Mouse (Mus musculus): Measurements from ENCODE around the gene Dnah2. TPM values are rescaled to one million over a fixed set of nuclear protein-coding genes. Genes with fewer than 3 reads are reported as not detected.

The Dnah2 gene
- total and polyA plus RNA-seq, 3 experiments, result 0.04 to 0.07 TPM; not detected in 1

DNA sequence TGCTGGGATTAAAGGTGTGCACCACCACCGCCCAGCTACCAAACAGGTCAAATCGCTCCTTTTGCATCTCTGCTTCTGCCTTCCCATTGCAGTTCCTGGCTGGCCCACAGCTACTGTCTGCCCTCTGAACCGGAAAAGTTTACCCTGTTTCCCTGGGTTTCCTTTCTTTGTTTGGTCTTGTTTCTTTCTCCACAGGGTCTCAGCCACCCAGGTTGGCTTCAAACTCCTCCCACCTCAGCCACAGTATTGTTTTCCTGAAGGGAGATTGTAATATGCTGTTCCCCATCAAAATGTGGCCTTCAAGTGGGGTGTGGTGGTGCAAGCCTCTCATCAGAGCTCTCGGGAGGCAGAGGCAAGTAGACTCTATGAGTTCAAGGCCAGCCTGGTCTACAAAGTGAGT is 2.4 kb upstream of the Dnah2 start:
- no peak for TF ChIP-seq ZC3H11A (IDR thresholded peaks at IDR 0.05; ENCODE audit: low read depth, low read length)
- TF ChIP-seq MAFK (IDR thresholded peaks at IDR 0.05; ENCODE audit: borderline replicate concordance, low read depth, low read length), result no peak
- TF ChIP-seq ZNF384 (IDR thresholded peaks at IDR 0.05; ENCODE audit: low read depth, low read length), result no peak
- TF ChIP-seq MYC (IDR thresholded peaks at IDR 0.05; ENCODE audit: low read depth, low read length), result no peak
- no peak for TF ChIP-seq MEF2A (IDR thresholded peaks at IDR 0.05; ENCODE audit: extremely low read depth, insufficient replicate concordance, low read depth, low read length, poor library complexity, severe bottlenecking)
- no peak for TF ChIP-seq ETS1 (IDR thresholded peaks at IDR 0.05; ENCODE audit: low read depth, low read length)
- TF ChIP-seq TCF12 (IDR thresholded peaks at IDR 0.05; ENCODE audit: low read depth, low read length), result no peak
- no peak for TF ChIP-seq MAX (IDR thresholded peaks at IDR 0.05; ENCODE audit: low read length)
- TF ChIP-seq E2F4 (IDR thresholded peaks at IDR 0.05; ENCODE audit: borderline replicate concordance, low read depth, low read length), result no peak
- Histone ChIP-seq H3K9me3 (replicated peaks; ENCODE audit: insufficient read depth, low read length) (no peaks in the 10 kb centered on the region), H3K36me3 (ENCODE audit: control insufficient read depth in 1 of 2, insufficient read depth in 2 of 2, low read length in 2 of 2) (no peaks in the 10 kb centered on the region), H3K9ac (ENCODE audit: control insufficient read depth, low read depth, low read length, poor library complexity, severe bottlenecking) (no peak overlapping the region), H3K4me1 (ENCODE audit: control insufficient read depth in 1 of 2, insufficient read depth in 2 of 2, low read length in 2 of 2) (no peaks in the 10 kb centered on the region), H3K79me2 (ENCODE audit: control insufficient read depth, insufficient read depth, low read length, poor library complexity) (no peaks in the 10 kb centered on the region), H3K27me3 (ENCODE audit: control insufficient read depth in 1 of 2, insufficient read depth in 2 of 2, low read length in 2 of 2) (peaks cover 0 to 9% of the 10 kb centered on the region in 2 experiments; a peak in 3 of 4 replicates), H3K27ac (ENCODE audit: control insufficient read depth, low read depth, low read length) (no peak overlapping the region), H3K4me3 (ENCODE audit: control insufficient read depth in 1 of 2, insufficient read depth in 1 of 2, low read depth in 2 of 2, low read length in 2 of 2) (no peak overlapping the region)
- no peak for DNase-seq (ENCODE audit: low read depth, low spot score)

DNA sequence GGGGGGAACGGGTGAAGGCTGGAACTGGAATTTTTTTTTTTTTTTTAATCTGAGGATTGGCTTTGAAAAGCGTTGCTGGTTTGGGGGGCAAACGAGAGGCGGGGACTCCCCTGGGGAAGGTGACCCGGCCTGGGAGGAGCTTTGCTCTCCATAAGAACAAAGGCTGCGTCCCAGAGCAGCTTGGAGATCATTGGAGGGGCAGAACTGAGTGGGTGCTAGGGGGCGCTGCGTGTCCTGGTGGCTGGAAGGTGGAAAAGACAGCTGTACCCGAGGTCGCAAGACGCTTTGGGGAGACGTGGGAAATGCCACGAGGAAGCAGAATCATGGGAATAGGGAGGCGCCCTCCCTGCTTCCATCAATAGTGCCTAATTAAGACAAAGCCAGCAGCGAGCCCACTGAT is 1.8 kb downstream of the Dnah2 start:
- TF ChIP-seq CTCF (IDR thresholded peaks at IDR 0.05 in 2 of 3, conservative IDR thresholded peaks at IDR 0.05 in 1 of 3; ENCODE audit: control insufficient read depth in 1 of 3, insufficient read depth in 1 of 3, low read depth in 2 of 3, low read length in 3 of 3, poor library complexity in 1 of 3, severe bottlenecking in 1 of 3), result peak in 2 of 3 experiments; percentile 30 to 48; a peak in 5 of 6 replicates
- TF ChIP-seq RCOR1 (IDR thresholded peaks at IDR 0.05; ENCODE audit: low read depth, low read length), result no peak
- H3K4me3 ChIP-seq (ENCODE audit: control insufficient read depth in 1 of 2, insufficient read depth in 1 of 2, low read depth in 2 of 2, low read length in 2 of 2), result no peak overlapping the region
- H3K9me3 ChIP-seq (replicated peaks; ENCODE audit: insufficient read depth, low read length), result no peaks in the 10 kb centered on the region
- H3K9ac ChIP-seq (ENCODE audit: control insufficient read depth, low read depth, low read length, poor library complexity, severe bottlenecking), result no peak overlapping the region
- no peaks in the 10 kb centered on the region for H3K4me1 ChIP-seq (ENCODE audit: control insufficient read depth in 1 of 2, insufficient read depth in 2 of 2, low read length in 2 of 2)
- no peak overlapping the region for H3K27ac ChIP-seq (ENCODE audit: control insufficient read depth, low read depth, low read length)
- no peaks in the 10 kb centered on the region for H3K36me3 ChIP-seq (ENCODE audit: control insufficient read depth in 1 of 2, insufficient read depth in 2 of 2, low read length in 2 of 2)
- H3K27me3 ChIP-seq (ENCODE audit: control insufficient read depth in 1 of 2, insufficient read depth in 2 of 2, low read length in 2 of 2), result peaks cover 11 to 16% of the 10 kb centered on the region in 2 experiments
- no peaks in the 10 kb centered on the region for H3K79me2 ChIP-seq (ENCODE audit: control insufficient read depth, insufficient read depth, low read length, poor library complexity)
- DNase-seq (ENCODE audit: low read depth, low spot score), result no peak

DNA sequence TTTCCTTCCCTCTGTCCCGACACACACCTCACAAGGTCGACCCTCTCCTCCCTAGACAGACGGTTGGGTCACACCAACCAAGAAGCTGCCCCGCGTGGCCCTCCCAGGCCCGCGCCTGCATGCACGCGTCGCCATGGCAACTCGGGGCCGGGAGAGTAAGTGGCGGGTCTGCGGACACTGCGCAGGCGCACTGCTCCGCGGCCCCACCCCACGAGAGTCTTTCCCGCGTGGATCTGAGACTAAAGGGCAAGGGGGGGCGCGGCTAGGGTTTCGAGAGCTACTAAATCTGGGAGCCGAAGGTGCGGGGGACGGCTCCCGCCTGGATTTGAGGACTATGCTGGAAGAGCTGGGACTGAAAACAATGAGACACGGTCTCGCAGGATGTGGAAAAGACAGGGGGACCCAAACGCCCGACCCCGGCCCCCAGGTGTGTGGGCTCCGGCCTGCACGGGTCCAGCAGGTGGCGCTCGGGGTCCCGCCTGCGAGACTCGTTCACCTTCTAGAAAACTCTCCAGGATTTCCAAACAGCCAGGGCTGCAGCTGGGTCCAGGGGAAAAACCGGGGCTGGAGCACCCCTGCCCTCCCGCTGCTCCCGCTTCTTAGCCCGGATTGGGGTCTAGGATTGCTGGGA is 2.4 kb downstream of the Dnah2 start:
- no peaks in the 10 kb centered on the region for H3K4me1 ChIP-seq (ENCODE audit: control insufficient read depth in 1 of 2, insufficient read depth in 2 of 2, low read length in 2 of 2)
- H3K79me2 ChIP-seq (ENCODE audit: control insufficient read depth, insufficient read depth, low read length, poor library complexity), result no peaks in the 10 kb centered on the region
- peak; percentile 57 for DNase-seq (ENCODE audit: low read depth, low spot score)
- H3K9me3 ChIP-seq (replicated peaks; ENCODE audit: insufficient read depth, low read length), result no peaks in the 10 kb centered on the region
- H3K36me3 ChIP-seq (ENCODE audit: control insufficient read depth in 1 of 2, insufficient read depth in 2 of 2, low read length in 2 of 2), result no peaks in the 10 kb centered on the region
- H3K27ac ChIP-seq (ENCODE audit: control insufficient read depth, low read depth, low read length), result no peak overlapping the region
- no peak overlapping the region for H3K9ac ChIP-seq (ENCODE audit: control insufficient read depth, low read depth, low read length, poor library complexity, severe bottlenecking)
- peaks cover 11 to 16% of the 10 kb centered on the region in 2 experiments for H3K27me3 ChIP-seq (ENCODE audit: control insufficient read depth in 1 of 2, insufficient read depth in 2 of 2, low read length in 2 of 2)
- H3K4me3 ChIP-seq (ENCODE audit: control insufficient read depth in 1 of 2, insufficient read depth in 1 of 2, low read depth in 2 of 2, low read length in 2 of 2), result no peak overlapping the region; a peak in 1 of 4 replicates
- TF ChIP-seq NELFE (IDR thresholded peaks at IDR 0.05; ENCODE audit: low read depth, low read length), result no peak
- peak; percentile 81 for TF ChIP-seq SMC3 (IDR thresholded peaks at IDR 0.05; ENCODE audit: low read depth, low read length)
- no peak for TF ChIP-seq RCOR1 (IDR thresholded peaks at IDR 0.05; ENCODE audit: low read depth, low read length)
- TF ChIP-seq TCF12 (IDR thresholded peaks at IDR 0.05; ENCODE audit: low read depth, low read length), result no peak; the same call in 1 of the 2 replicates
- TF ChIP-seq CHD2 (IDR thresholded peaks at IDR 0.05; ENCODE audit: low read length), result no peak
- no peak for TF ChIP-seq MXI1 (IDR thresholded peaks at IDR 0.05; ENCODE audit: low read depth, low read length)
- TF ChIP-seq E2F4 (IDR thresholded peaks at IDR 0.05; ENCODE audit: borderline replicate concordance, low read depth, low read length), result no peak
- no peak for TF ChIP-seq POLR2AphosphoS5 (IDR thresholded peaks at IDR 0.05; ENCODE audit: borderline replicate concordance, low read depth, low read length)
- peak; percentile 37; the same call in 1 of the 2 replicates for TF ChIP-seq NRF1 (IDR thresholded peaks at IDR 0.05; ENCODE audit: insufficient read depth, low read depth, low read length, poor library complexity, severe bottlenecking)
- no peak for TF ChIP-seq USF2 (IDR thresholded peaks at IDR 0.05; ENCODE audit: borderline replicate concordance in 1 of 2, insufficient read depth in 1 of 2, low read depth in 1 of 2, low read length in 2 of 2)
- TF ChIP-seq POLR2A (IDR thresholded peaks at IDR 0.05; ENCODE audit: control insufficient read depth in 1 of 2, insufficient read depth in 1 of 2, low read depth in 1 of 2, low read length in 2 of 2, poor library complexity in 1 of 2), result no peak
- TF ChIP-seq MAZ (IDR thresholded peaks at IDR 0.05; ENCODE audit: low read depth, low read length), result peak; percentile 62; the same call in 1 of the 2 replicates
- TF ChIP-seq ZC3H11A (IDR thresholded peaks at IDR 0.05; ENCODE audit: low read depth, low read length), result peak; percentile 57
- no peak for TF ChIP-seq CHD1 (IDR thresholded peaks at IDR 0.05; ENCODE audit: low read depth, low read length)
- no peak for TF ChIP-seq ELF1 (IDR thresholded peaks at IDR 0.05; ENCODE audit: low read depth, low read length)
- 0 out of 2 replicates have a peak, but pooled peaks have one; percentile 19 for TF ChIP-seq ZNF384 (IDR thresholded peaks at IDR 0.05; ENCODE audit: low read depth, low read length)
- no peak for TF ChIP-seq USF1 (IDR thresholded peaks at IDR 0.05; ENCODE audit: low read depth, low read length)
- peak; percentile 50 to 93 (median 78); a peak in 5 of 6 replicates for TF ChIP-seq CTCF (IDR thresholded peaks at IDR 0.05 in 2 of 3, conservative IDR thresholded peaks at IDR 0.05 in 1 of 3; ENCODE audit: control insufficient read depth in 1 of 3, insufficient read depth in 1 of 3, low read depth in 2 of 3, low read length in 3 of 3, poor library complexity in 1 of 3, severe bottlenecking in 1 of 3)

Data from MEL (cell line).